Mouse (Mus musculus) T-helper 17 cell (primary cell): Measurements from ENCODE around the gene Afap1l2.

ENCODE experiments used
- in situ Hi-C, 2 experiments: fragments of 300-600 bp; cut with MboI, MseI; formaldehyde crosslinking; loops; 1 replicate in 1 of 2; 2 replicates in 1 of 2; pipeline ENCODE4 v1.15.1; 2025; ENCODE audit warnings: high pct_unique_total_duplicates in 2 of 2

The Afap1l2 gene

GRCm38 (mm10) chr19:56976962-56977948, 30.8 kb downstream of the Afap1l2 start:
- in situ Hi-C loops, result no loop called here

GRCm38 (mm10) chr19:56976515-56976914, 31.5 kb downstream of the Afap1l2 start:
- in situ Hi-C loops, result no loop called here

- in situ Hi-C loops, result no loop called here
These were observed 32.5 kb downstream of the Afap1l2 start for GRCm38 (mm10) chr19:56975502-56975901.

GRCm38 (mm10) chr19:56974159-56974558, 33.9 kb downstream of the Afap1l2 start:
- in situ Hi-C loops, result no loop called here

- in situ Hi-C loops, result no loop called here
These were observed 35.3 kb downstream of the Afap1l2 start for GRCm38 (mm10) chr19:56972768-56973167.

GRCm38 (mm10) chr19:56971347-56971746, 36.7 kb downstream of the Afap1l2 start:
- in situ Hi-C loops, result no loop called here

GRCm38 (mm10) chr19:56963876-56964275, 44.2 kb downstream of the Afap1l2 start:
- in situ Hi-C loops, result loop anchor here in 1 of 2 experiments (5.0 kb wide), 1 partner anchor 43 kb away; the partner anchor contains the start of gene Afap1l2

- in situ Hi-C loops, result no loop called here
These were observed 48.4 kb downstream of the Afap1l2 start for GRCm38 (mm10) chr19:56959601-56960000.

- in situ Hi-C loops, result no loop called here
These were observed 49.0 kb downstream of the Afap1l2 start for GRCm38 (mm10) chr19:56959057-56959456.

- in situ Hi-C loops, result no loop called here
These were observed 49.4 kb downstream of the Afap1l2 start for GRCm38 (mm10) chr19:56958582-56959021.

GRCm38 (mm10) chr19:56958011-56958410, 50.0 kb downstream of the Afap1l2 start:
- in situ Hi-C loops, result no loop called here

- in situ Hi-C loops, result no loop called here
These were observed 52.2 kb downstream of the Afap1l2 start for GRCm38 (mm10) chr19:56955568-56956513.

- in situ Hi-C loops, result no loop called here
These were observed 53.2 kb downstream of the Afap1l2 start for GRCm38 (mm10) chr19:56954857-56955256.

- in situ Hi-C loops, result no loop called here
These were observed 54.2 kb downstream of the Afap1l2 start for GRCm38 (mm10) chr19:56953856-56954255.

GRCm38 (mm10) chr19:56950818-56951217, 57.2 kb downstream of the Afap1l2 start:
- in situ Hi-C loops, result no loop called here

- in situ Hi-C loops, result no loop called here
These were observed 58.2 kb downstream of the Afap1l2 start for GRCm38 (mm10) chr19:56949868-56950267.

GRCm38 (mm10) chr19:56947971-56948610, 59.9 kb downstream of the Afap1l2 start:
- in situ Hi-C loops, result no loop called here

- in situ Hi-C loops, result no loop called here
These were observed 61.3 kb downstream of the Afap1l2 start for GRCm38 (mm10) chr19:56946727-56947126.

- in situ Hi-C loops, result no loop called here
These were observed 61.8 kb downstream of the Afap1l2 start for GRCm38 (mm10) chr19:56946277-56946676.

GRCm38 (mm10) chr19:56945621-56946020, 62.4 kb downstream of the Afap1l2 start:
- in situ Hi-C loops, result no loop called here

- in situ Hi-C loops, result no loop called here
These were observed 63.2 kb downstream of the Afap1l2 start for GRCm38 (mm10) chr19:56944826-56945225.
